Mouse (Mus musculus) neural tube, embryonic 14.5 days (tissue): ENCODE measurements at regions not wholly inside any gene's neighbourhood (a gene's known extent, or its start where the extent isn't known, plus 50 kb on each side); places are given as distances from the start of the nearest gene placed in this dataset.

Experiments used
- ATAC-seq: fragments of 200-750 bp; cut with Nextera tagmentation; 2 replicates; pipeline ENCODE4 v1.8.0; 2017; ENCODE audit warnings: low read depth, mild to moderate bottlenecking, moderate TSS enrichment, moderate library complexity
- H3K27ac ChIP-seq: fragments of 300-500 bp; sonication (generic); 2 replicates; pipeline ENCODE4 v1.5.1; 2014; ENCODE audit warnings: low read depth, mild to moderate bottlenecking, control low read depth, low read length, moderate library complexity, mixed read lengths
- H3K27me3 ChIP-seq: fragments of 300-500 bp; sonication (generic); 2 replicates; pipeline ENCODE4 v1.6.1; 2014; ENCODE audit warnings: low read length; ENCODE audit not compliant: control insufficient read depth, insufficient read depth
- H3K36me3 ChIP-seq: fragments of 300-500 bp; sonication (generic); 2 replicates; pipeline ENCODE4 v1.6.1; 2014; ENCODE audit warnings: low read length, mixed read lengths; ENCODE audit not compliant: control insufficient read depth, insufficient read depth
- H3K4me1 ChIP-seq: fragments of 300-500 bp; sonication (generic); 2 replicates; pipeline ENCODE4 v1.6.1; 2014; ENCODE audit warnings: low read length; ENCODE audit not compliant: control insufficient read depth, insufficient read depth
- H3K4me2 ChIP-seq: fragments of 300-500 bp; sonication (generic); 2 replicates; pipeline ENCODE4 v1.6.1; 2014; ENCODE audit warnings: mild to moderate bottlenecking, low read depth, low read length, control low read depth
- H3K4me3 ChIP-seq: fragments of 300-500 bp; sonication (generic); 2 replicates; pipeline ENCODE4 v1.5.1; 2014; ENCODE audit warnings: low read depth, low read length, control low read depth, mixed read lengths
- H3K9ac ChIP-seq: fragments of 300-500 bp; sonication (generic); replicated peaks from 2 replicates; pipeline ENCODE4 v1.6.1; 2014; ENCODE audit warnings: low read depth, mild to moderate bottlenecking, control low read depth, low read length, mixed read lengths
- H3K9me3 ChIP-seq: fragments of 300-500 bp; sonication (generic); 2 replicates; pipeline ENCODE4 v1.6.1; 2016; ENCODE audit warnings: low read length; ENCODE audit not compliant: control insufficient read depth
- WGBS: fragments of 180-500 bp; shearing (Covaris S2); extraction: QIAGEN DNeasy Blood & Tissue Kit; methylation state at CpG from one replicate; pipeline ENCODE4 v1.1.7; 2014; 5-methylcytosine and 5-hydroxymethylcytosine counted together

DNA sequence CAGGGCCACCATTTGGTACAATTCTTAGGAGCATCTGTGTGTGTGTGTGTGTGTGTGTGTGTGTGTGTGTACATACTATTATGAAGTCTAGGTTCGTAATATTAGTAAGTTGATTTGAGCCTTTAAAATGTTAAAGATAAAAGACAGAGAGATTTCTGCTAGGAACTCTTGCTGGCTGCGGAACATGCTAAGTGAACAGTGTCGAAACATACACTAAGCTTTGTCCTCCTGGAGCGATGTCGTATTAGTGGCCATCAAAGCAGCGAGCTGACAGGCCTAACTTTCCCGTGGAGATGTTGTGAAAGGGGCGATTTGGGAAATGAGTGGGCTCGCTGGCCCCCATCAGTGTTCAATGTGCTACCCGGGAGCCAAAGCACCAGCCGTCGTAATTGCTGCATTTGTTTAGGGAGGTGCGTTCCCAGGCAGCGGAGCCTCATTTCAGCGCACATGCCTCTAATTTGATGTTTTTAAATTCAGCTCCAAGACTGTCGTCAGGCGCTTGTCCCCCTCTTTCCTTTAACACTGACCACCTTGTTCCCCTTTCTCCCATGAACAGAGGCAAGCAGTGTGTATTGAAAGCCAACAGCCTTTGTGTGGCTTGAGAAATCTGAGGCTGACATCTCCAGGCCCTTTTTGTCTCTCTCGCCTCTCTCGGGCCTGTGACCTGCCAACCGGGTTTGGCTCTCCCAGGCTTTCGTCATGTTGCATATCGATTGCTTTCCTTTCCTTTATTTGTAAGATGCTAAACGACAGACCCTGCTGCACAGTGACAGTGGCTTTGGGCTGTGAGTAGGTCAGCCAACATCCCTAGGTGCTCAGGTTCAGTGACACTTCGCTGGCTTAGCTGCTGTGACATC is 426.3 kb downstream of the Sorl1 start:
- Histone ChIP-seq H3K36me3 (no peaks in the 10 kb centered on the region), H3K4me1 (peaks cover 18% of the 10 kb centered on the region), H3K4me3 (no peak overlapping the region), H3K9me3 (no peaks in the 10 kb centered on the region), H3K27me3 (no peaks in the 10 kb centered on the region), H3K9ac (no peak overlapping the region), H3K4me2 (no peak overlapping the region), H3K27ac (peak overlapping the region; percentile 74)
- WGBS, result 22% methylated on average over 24 of the region's 24 CpGs
- ATAC-seq, result peak; percentile 62; the same call in 1 of the 2 replicates

DNA sequence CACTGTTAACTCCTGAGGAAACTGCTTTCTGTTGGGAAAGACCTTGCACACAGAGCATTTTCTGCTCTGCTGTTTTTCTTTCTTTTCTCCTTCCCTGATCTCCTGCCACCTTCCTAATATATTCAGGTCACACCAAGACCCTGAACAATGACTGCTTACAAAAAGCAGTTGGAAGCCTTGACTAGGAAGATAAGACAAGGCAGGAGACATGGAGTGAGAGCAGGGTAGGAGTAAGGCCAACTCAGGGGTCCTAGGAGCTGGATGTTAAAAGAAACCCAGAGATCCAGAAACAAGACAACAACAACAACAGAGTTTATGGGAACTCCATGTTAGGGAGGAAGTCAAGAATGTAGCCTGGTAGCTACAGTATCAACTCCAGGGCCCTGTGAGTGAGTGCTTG is 426.9 kb downstream of the Sorl1 start:
- Histone ChIP-seq H3K4me1 (peaks cover 18% of the 10 kb centered on the region), H3K36me3 (no peaks in the 10 kb centered on the region), H3K27ac (peak overlapping the region; percentile 74), H3K27me3 (no peaks in the 10 kb centered on the region), H3K4me3 (no peak overlapping the region), H3K4me2 (no peak overlapping the region), H3K9me3 (no peaks in the 10 kb centered on the region), H3K9ac (no peak overlapping the region)
- ATAC-seq, result no peak

DNA sequence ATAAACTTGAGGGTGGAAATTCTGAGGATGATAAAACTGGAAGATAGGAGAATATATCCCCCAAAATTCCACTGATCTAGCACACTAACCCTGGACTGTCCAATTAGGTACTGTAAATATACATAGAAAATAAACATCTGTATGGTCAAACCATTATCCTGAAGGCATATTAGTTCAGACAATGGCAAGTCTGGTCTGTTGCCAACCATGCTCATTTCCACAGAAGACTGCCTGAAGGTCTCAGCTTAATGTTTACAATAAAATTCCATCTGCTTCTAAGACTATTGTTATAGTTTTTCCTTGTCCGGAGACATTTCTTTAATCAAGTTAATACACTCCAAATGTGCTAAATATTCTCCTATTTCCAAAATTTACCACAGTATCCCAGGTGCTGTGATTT is 441.2 kb downstream of the Sorl1 start:
- Histone ChIP-seq H3K4me3 (no peak overlapping the region), H3K4me1 (no peaks in the 10 kb centered on the region), H3K9ac (no peak overlapping the region), H3K27me3 (no peaks in the 10 kb centered on the region), H3K9me3 (no peaks in the 10 kb centered on the region), H3K4me2 (no peak overlapping the region), H3K36me3 (no peaks in the 10 kb centered on the region), H3K27ac (no peak overlapping the region)
- 77% methylated on average over 1 of the region's 1 CpGs for WGBS
- no peak for ATAC-seq

DNA sequence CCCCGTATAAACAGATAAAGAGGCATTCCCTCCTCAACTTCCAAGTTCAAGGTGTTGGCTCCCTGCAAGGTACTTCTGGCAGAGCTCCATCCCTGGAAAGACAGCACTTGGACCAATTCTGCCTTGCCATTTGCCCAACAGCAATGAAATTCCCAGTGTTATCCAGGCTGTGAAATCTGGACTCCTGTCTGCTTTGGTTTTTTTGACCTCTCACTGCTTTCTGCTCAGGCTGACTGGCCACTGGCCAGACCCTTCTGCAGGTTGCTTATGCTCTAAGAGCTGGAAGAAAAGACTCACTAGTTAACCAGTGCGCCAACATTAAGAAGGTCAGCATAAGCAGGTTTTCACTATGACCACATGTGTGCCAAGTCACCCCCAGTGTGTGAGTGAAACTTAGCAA is 448.4 kb downstream of the Sorl1 start:
- Histone ChIP-seq H3K27me3 (no peaks in the 10 kb centered on the region), H3K4me2 (no peak overlapping the region), H3K27ac (no peak overlapping the region), H3K4me1 (no peaks in the 10 kb centered on the region), H3K9me3 (no peaks in the 10 kb centered on the region), H3K4me3 (no peak overlapping the region), H3K36me3 (no peaks in the 10 kb centered on the region), H3K9ac (no peak overlapping the region)
- ATAC-seq, result no peak
- WGBS, result 91% methylated on average over 2 of the region's 2 CpGs

DNA sequence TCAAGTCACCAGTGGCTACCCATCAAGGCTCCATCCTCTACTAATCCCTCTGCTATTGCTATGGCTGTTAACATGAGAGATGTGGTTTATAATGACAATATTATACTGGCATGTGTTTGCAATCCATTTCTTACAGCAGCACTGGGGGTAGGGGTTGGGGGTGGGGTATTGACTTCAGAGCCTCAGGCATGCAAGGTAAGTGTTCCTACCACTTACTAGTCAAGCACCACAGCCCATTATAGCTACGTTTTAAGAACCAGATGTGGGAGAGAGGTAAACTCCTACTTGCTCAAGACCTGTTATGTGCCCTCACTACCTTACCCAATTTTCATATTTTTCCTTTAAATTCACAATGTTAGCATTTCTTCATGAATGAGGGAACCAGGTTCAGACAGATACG is 451.1 kb downstream of the Sorl1 start:
- no peak overlapping the region for H3K9ac ChIP-seq
- no peaks in the 10 kb centered on the region for H3K36me3 ChIP-seq
- H3K4me1 ChIP-seq, result no peaks in the 10 kb centered on the region
- H3K4me2 ChIP-seq, result no peak overlapping the region
- H3K4me3 ChIP-seq, result no peak overlapping the region
- 90% methylated on average over 2 of the region's 2 CpGs for WGBS
- H3K27me3 ChIP-seq, result no peaks in the 10 kb centered on the region
- H3K9me3 ChIP-seq, result no peaks in the 10 kb centered on the region
- no peak for ATAC-seq
- H3K27ac ChIP-seq, result no peak overlapping the region

DNA sequence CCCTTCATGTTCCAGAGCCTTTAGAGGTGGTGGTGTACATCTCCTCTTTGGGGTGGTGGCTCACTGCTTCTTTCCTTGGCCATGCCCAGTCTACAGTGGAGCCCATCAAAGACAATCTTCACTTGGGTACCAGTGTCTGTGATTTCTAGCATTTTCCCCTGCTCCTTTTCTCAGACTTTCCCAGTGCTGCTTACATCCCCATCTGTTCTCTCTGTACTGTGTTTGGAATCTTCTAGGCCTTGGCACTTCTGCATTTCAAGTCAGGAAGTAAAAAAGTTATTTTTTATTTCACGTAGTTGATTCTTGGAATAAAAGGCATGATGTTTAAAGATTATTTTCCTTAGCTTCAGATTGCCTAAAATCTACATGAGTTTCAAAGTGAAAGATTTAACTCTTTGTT is 455.4 kb downstream of the Sorl1 start:
- Histone ChIP-seq H3K9ac (no peak overlapping the region), H3K4me3 (no peak overlapping the region), H3K4me2 (no peak overlapping the region), H3K27me3 (no peaks in the 10 kb centered on the region), H3K36me3 (no peaks in the 10 kb centered on the region), H3K27ac (no peak overlapping the region), H3K4me1 (no peaks in the 10 kb centered on the region), H3K9me3 (no peaks in the 10 kb centered on the region)
- no peak for ATAC-seq
- 91% methylated on average over 1 of the region's 1 CpGs for WGBS

DNA sequence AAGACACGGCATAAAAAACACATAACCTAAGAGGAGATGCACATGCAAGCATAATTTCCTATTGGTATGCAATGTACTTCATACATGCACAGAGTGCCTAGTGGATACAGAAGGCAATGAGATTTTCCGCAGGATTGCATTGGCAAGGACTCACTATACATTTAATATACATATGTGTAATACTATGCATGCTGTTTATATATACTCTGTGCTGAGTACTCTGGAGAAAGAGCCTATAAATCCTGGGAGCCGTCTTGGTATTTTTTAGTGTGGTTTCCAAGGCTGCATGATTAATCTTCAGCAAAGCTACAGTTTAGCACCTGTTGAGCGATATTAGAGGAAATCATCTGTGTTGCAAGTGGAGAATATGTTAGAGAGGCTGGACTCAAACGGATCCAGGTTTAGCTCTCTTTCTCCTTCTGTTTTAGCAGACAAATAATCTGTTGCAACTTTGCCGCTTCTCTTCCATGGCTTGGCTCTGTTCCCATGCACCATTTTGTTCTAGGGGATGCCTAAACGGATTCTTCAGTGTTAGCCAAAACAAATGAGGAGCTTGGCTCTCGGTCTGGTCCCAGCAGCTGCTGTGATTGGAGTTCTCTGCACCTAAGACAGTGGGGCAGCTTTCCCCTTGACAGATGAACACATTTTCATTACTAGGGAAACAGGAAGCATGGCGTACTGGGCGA is 459.0 kb downstream of the Sorl1 start:
- Histone ChIP-seq H3K4me3 (no peak overlapping the region), H3K9me3 (no peaks in the 10 kb centered on the region), H3K4me2 (no peak overlapping the region), H3K27ac (no peak overlapping the region), H3K9ac (no peak overlapping the region), H3K4me1 (no peaks in the 10 kb centered on the region), H3K36me3 (no peaks in the 10 kb centered on the region), H3K27me3 (no peaks in the 10 kb centered on the region)
- 69% methylated on average over 10 of the region's 10 CpGs for WGBS
- ATAC-seq, result no peak

DNA sequence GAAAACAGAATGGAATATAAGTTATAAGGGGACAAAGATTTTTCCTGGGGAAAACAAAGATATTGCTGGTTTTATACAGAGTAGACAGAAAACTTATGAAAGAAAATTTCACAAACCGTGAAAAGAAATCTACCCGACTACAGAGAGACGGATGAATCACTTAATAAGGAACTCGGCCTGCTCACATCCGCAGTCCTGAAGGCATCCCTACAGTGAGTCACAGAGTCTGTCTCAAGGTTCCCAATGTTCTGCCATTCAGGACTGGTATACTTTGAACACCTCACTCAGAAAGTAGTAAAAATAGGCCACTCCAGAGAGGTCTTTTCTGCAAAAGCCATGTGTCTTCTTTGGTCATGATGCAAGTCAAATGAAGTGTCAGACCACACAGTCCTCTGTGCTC is 463.5 kb downstream of the Sorl1 start:
- Histone ChIP-seq H3K9ac (no peak overlapping the region), H3K27me3 (no peaks in the 10 kb centered on the region), H3K27ac (no peak overlapping the region), H3K4me1 (no peaks in the 10 kb centered on the region), H3K4me3 (no peak overlapping the region), H3K36me3 (no peaks in the 10 kb centered on the region), H3K4me2 (no peak overlapping the region), H3K9me3 (no peaks in the 10 kb centered on the region)
- ATAC-seq, result no peak
- 95% methylated on average over 5 of the region's 5 CpGs for WGBS

DNA sequence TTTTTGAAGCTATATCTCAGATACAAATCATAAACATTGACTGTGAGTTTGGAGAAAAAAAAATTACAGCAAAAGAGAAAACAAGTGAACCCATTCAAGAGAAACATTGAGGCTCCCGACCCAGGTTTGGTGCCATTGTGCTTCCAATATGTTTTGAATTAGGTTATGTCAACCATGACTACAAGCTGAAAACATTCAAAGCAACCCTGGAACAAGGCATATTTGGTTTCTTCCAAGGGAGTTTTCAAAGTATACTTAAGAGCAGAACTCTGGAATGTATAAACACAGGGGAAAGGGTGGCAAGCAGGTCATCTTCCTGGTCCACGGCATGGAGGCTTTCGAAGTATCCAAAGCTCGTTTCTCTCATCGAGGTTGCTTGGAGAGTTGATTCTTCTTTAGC is 464.1 kb downstream of the Sorl1 start:
- H3K27ac ChIP-seq, result no peak overlapping the region
- 83% methylated on average over 5 of the region's 5 CpGs for WGBS
- no peaks in the 10 kb centered on the region for H3K36me3 ChIP-seq
- no peak overlapping the region for H3K4me3 ChIP-seq
- no peak overlapping the region for H3K4me2 ChIP-seq
- H3K9ac ChIP-seq, result no peak overlapping the region
- H3K4me1 ChIP-seq, result no peaks in the 10 kb centered on the region
- H3K27me3 ChIP-seq, result no peaks in the 10 kb centered on the region
- H3K9me3 ChIP-seq, result no peaks in the 10 kb centered on the region
- ATAC-seq, result no peak
